Mouse (Mus musculus) liver, adult 2 months (tissue): ENCODE data around the gene Gm17545.

Experiments
- CTCF ChIP-seq: fragments of 200-500 bp; IDR thresholded peaks from 2 replicates; pipeline ENCODE4 v1.5.1; 2011; ENCODE audit warnings: low read depth, low read length, control low read depth
- POLR2A ChIP-seq: fragments of 200-500 bp; IDR thresholded peaks from 2 replicates; pipeline ENCODE4 v1.6.1; 2011; ENCODE audit warnings: low read length, control low read depth; ENCODE audit not compliant: insufficient read depth; ENCODE audit errors: extremely low read depth

DNA sequence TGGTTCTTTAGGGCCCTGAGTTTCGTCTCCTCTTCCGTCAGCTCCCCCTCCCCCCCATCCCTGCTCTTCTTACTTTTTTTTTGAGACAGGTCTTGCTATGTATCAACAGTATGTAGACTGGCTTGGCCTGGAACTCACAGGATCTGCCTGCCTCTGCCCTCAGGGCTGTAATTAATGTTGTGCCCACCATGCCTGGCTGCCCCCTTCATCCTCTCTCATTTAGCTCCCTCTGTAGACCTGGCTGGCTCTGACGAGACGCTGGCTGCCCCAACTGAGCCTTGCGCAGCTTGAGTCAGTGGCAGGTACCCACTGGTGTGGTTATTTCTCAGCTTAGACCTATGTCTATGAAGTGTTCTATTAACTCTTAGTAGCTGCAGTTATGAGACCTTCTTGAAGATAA is 49.5 kb downstream of the Gm17545 start:
- TF ChIP-seq CTCF: no peak
- TF ChIP-seq POLR2A: no peak
